ENCODE assay signal across 9 mouse cellular contexts in the genomic region with DNA sequence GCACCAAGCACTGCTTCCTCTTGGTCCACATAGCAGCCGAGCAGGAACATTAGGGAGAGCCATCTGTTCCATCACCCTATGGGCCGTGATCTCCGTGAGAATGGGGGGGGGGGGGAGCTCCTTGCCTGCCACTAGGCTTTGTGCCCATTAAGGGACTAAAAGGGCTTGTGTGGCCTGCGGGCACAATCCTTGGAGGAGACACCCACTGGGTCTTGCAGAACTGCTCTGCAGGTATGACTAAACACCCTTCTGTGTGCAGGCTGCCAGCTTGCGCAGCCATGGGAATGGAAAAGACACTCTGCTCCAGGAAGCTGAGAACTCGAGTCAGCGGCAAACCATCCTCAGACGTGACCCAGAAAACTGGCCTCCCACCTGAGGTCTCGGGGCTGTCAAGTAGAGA.
A peak's percentile ranks its signal among the peaks of the same experiment; 100 is the strongest.
DNase-seq lines count a peak whose midpoint lies in the region; ATAC-seq and TF ChIP-seq lines count a peak whose summit lies in the region.
"Had no signal": no experiment of that assay in that cellular context is flagged by ENCODE, and none has a peak within 500 bp of the region (broad histone marks: within the 10 kb centered on the region; RNA-seq: fewer than 3 reads in every experiment).

No protein-coding gene starts in this region.

- H3K27me3 ChIP-seq in hindbrain, embryonic 13.5 days = no peaks in the 10 kb centered on the region
- no peaks in the 10 kb centered on the region for H3K27me3 ChIP-seq in hindbrain, embryonic 14.5 days (ENCODE audit: control insufficient read depth, insufficient read depth, low read length)
- no peaks in the 10 kb centered on the region for H3K27me3 ChIP-seq in cerebellum, adult 2 months (ENCODE audit: control insufficient read depth, insufficient read depth, low read length)
- no peaks in the 10 kb centered on the region for H3K27me3 ChIP-seq in hindbrain, postnatal 0 days (ENCODE audit: insufficient read depth, low read length)
- H3K27me3 ChIP-seq: embryonic facial prominence, embryonic 15.5 days; liver, embryonic 13.5 days had no signal

- H3K4me1 ChIP-seq in hindbrain, embryonic 13.5 days (replicated peaks) = peaks cover 54% of the 10 kb centered on the region
- H3K4me1 ChIP-seq in hindbrain, embryonic 14.5 days (replicated peaks; ENCODE audit: control insufficient read depth, insufficient read depth, low read length) = peaks cover 22% of the 10 kb centered on the region
- H3K4me1 ChIP-seq in cerebellum, adult 2 months (ENCODE audit: control insufficient read depth, insufficient read depth, low read length) = peaks cover 63% of the 10 kb centered on the region
- H3K4me1 ChIP-seq in hindbrain, postnatal 0 days (ENCODE audit: insufficient read depth, low read length) = peaks cover 2% of the 10 kb centered on the region; the same call in 1 of the 2 replicates
- H3K4me1 ChIP-seq: liver, embryonic 13.5 days had no signal

- ATAC-seq in hindbrain, embryonic 13.5 days (ENCODE audit: low FRiP score) = no peak
- ATAC-seq in hindbrain, embryonic 14.5 days (ENCODE audit: low FRiP score) = no peak
- no peak for ATAC-seq in hindbrain, postnatal 0 days

- TF ChIP-seq CTCF in cerebellum, adult 2 months (IDR thresholded peaks at IDR 0.05; ENCODE audit: borderline replicate concordance, insufficient read depth, low read depth, low read length) = no peak
- no peak for TF ChIP-seq CTCF in hindbrain, postnatal 0 days (IDR thresholded peaks at IDR 0.05; ENCODE audit: low read depth)

- no peak overlapping the region for H3K4me3 ChIP-seq in hindbrain, embryonic 13.5 days
- no peak overlapping the region for H3K4me3 ChIP-seq in hindbrain, embryonic 14.5 days (replicated peaks; ENCODE audit: low read length)
- no peak overlapping the region for H3K4me3 ChIP-seq in cerebellum, adult 2 months (replicated peaks; ENCODE audit: insufficient read depth, low read depth, low read length)
- H3K4me3 ChIP-seq in hindbrain, postnatal 0 days (ENCODE audit: low read length) = no peak overlapping the region
- H3K4me3 ChIP-seq: embryonic facial prominence, embryonic 15.5 days; liver, embryonic 13.5 days had no signal

- no peaks in the 10 kb centered on the region for H3K36me3 ChIP-seq in hindbrain, embryonic 13.5 days
- no peaks in the 10 kb centered on the region for H3K36me3 ChIP-seq in hindbrain, embryonic 14.5 days (replicated peaks; ENCODE audit: control insufficient read depth, insufficient read depth)
- no peaks in the 10 kb centered on the region for H3K36me3 ChIP-seq in hindbrain, postnatal 0 days (ENCODE audit: insufficient read depth, low read length)
- H3K36me3 ChIP-seq: embryonic facial prominence, embryonic 15.5 days; liver, embryonic 13.5 days had no signal

- peak overlapping the region; percentile 55 for H3K27ac ChIP-seq in hindbrain, embryonic 13.5 days
- H3K27ac ChIP-seq in hindbrain, embryonic 14.5 days = no peak overlapping the region; the same call in 1 of the 2 replicates
- peak overlapping the region; percentile 61 for H3K27ac ChIP-seq in cerebellum, adult 2 months (ENCODE audit: insufficient read depth, low read length)
- H3K27ac ChIP-seq in hindbrain, postnatal 0 days = no peak overlapping the region
- H3K27ac ChIP-seq: embryonic facial prominence, embryonic 15.5 days; liver, embryonic 13.5 days had no signal

- H3K9ac ChIP-seq in hindbrain, embryonic 13.5 days = no peak overlapping the region
- H3K9ac ChIP-seq in hindbrain, embryonic 14.5 days = no peak overlapping the region
- H3K9ac ChIP-seq in hindbrain, postnatal 0 days (replicated peaks; ENCODE audit: low read length) = no peak overlapping the region
- H3K9ac ChIP-seq: embryonic facial prominence, embryonic 15.5 days; liver, embryonic 13.5 days had no signal

- no peaks in the 10 kb centered on the region for H3K9me3 ChIP-seq in hindbrain, embryonic 13.5 days
- H3K9me3 ChIP-seq in hindbrain, embryonic 14.5 days (ENCODE audit: control insufficient read depth, low read length) = no peaks in the 10 kb centered on the region
- H3K9me3 ChIP-seq in hindbrain, postnatal 0 days (ENCODE audit: low read length) = no peaks in the 10 kb centered on the region
- H3K9me3 ChIP-seq: embryonic facial prominence, embryonic 15.5 days; liver, embryonic 13.5 days had no signal

- 52% methylated on average over 9 of the region's 9 CpGs for WGBS in hindbrain, embryonic 13.5 days
- 53% methylated on average over 9 of the region's 9 CpGs for WGBS in hindbrain, embryonic 14.5 days
- 7% methylated on average over 9 of the region's 9 CpGs for WGBS in cerebellum, adult 2 months
- WGBS in hindbrain, postnatal 0 days = 44% methylated on average over 9 of the region's 9 CpGs

- H3K4me2 ChIP-seq in hindbrain, embryonic 13.5 days = no peak overlapping the region
- H3K4me2 ChIP-seq in hindbrain, embryonic 14.5 days (replicated peaks) = no peak overlapping the region
- no peak overlapping the region for H3K4me2 ChIP-seq in hindbrain, postnatal 0 days (ENCODE audit: low read depth, low read length)
- H3K4me2 ChIP-seq: embryonic facial prominence, embryonic 15.5 days; liver, embryonic 13.5 days had no signal

- no peak for TF ChIP-seq POLR2A in cerebellum, adult 2 months (IDR thresholded peaks at IDR 0.05; ENCODE audit: borderline replicate concordance, insufficient read depth, low read length)

- DNase-seq in hindbrain, embryonic 14.5 days (ENCODE audit: low spot score) = no peak
- peak; percentile 45 for DNase-seq in right cerebral cortex, adult 18-20 months
- no peak for DNase-seq in right cerebral cortex, postnatal 4 days
- peak; percentile 74 to 78 for DNase-seq in cerebellum, adult 2 months
- DNase-seq in hindbrain, postnatal 0 days (ENCODE audit: low spot score) = peak; percentile 13
- no peak for DNase-seq in layer of hippocampus, postnatal 36 days
- DNase-seq: liver, embryonic 13.5 days had no signal

Comparison
In these comparisons a context has a peak if more than half of its experiments do, and no peak if none do; other contexts are left out.
1. H3K27ac ChIP-seq: peak in hindbrain, embryonic 13.5 days (single experiment) and cerebellum, adult 2 months (single experiment); none in hindbrain, embryonic 14.5 days (single experiment) and hindbrain, postnatal 0 days (single experiment).
2. DNase-seq: peak in right cerebral cortex, adult 18-20 months (single experiment), cerebellum, adult 2 months (2 of 2) and hindbrain, postnatal 0 days (single experiment); none in hindbrain, embryonic 14.5 days (single experiment), right cerebral cortex, postnatal 4 days (single experiment) and layer of hippocampus, postnatal 36 days (0 of 2).